Mouse (Mus musculus): ENCODE results near the gene Rfng. TPM values are rescaled to one million over a fixed set of nuclear protein-coding genes. Genes with fewer than 3 reads are reported as not detected.

Rfng gene
- polyA plus RNA-seq, 1 experiment from 2014 or later: 23.2 TPM

DNA sequence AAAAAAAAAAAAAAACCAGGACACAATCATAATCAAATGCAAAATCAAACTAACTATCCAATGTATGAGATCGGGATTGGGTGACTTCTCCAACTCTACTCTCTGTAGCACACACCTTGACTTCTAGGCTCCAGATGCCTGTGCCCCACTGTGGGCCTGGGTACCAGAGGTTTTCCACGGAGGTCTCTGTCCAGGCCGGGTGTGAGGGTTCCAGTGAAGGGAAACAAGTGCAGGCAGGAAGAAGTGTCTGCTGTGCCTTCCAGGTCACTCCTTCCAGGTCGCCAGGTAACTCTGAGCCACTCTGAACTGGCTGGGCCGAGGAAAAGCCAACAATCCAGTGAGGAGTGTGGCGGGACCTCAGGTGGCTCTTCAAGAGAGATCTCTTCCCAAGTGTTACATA, 47.6 kb downstream of the Rfng start:
- ATAC-seq (ENCODE audit: insufficient number of reproducible peaks, low FRiP score): no peak
- peaks cover 12% of the 10 kb centered on the region for H3K27me3 ChIP-seq (replicated peaks)
- H3K9me3 ChIP-seq (replicated peaks): no peaks in the 10 kb centered on the region
- H3K4me1 ChIP-seq (replicated peaks): peaks cover 8% of the 10 kb centered on the region; the same call in 1 of the 2 replicates
- no peak overlapping the region for H3K4me2 ChIP-seq
- H3K4me3 ChIP-seq: no peak overlapping the region
- H3K36me3 ChIP-seq: no peaks in the 10 kb centered on the region
- WGBS: 68% methylated on average over 6 of the region's 6 CpGs
- no peak overlapping the region for H3K9ac ChIP-seq
- H3K27ac ChIP-seq (ENCODE audit: poor library complexity, severe bottlenecking): no peak overlapping the region

GRCm38 (mm10) chr11:120733521-120733920, 50.5 kb downstream of the Rfng start:
- Histone ChIP-seq H3K4me2 (no peak overlapping the region), H3K27me3 (replicated peaks) (peaks cover 34% of the 10 kb centered on the region), H3K9me3 (replicated peaks) (no peaks in the 10 kb centered on the region), H3K4me3 (no peak overlapping the region), H3K27ac (ENCODE audit: poor library complexity, severe bottlenecking) (no peak overlapping the region), H3K9ac (no peak overlapping the region), H3K4me1 (replicated peaks) (peaks cover 12% of the 10 kb centered on the region; the same call in 1 of the 2 replicates), H3K36me3 (no peaks in the 10 kb centered on the region)
- 52% methylated on average over 6 of the region's 6 CpGs for WGBS
- no peak for ATAC-seq (ENCODE audit: insufficient number of reproducible peaks, low FRiP score)

- Histone ChIP-seq H3K36me3 (no peaks in the 10 kb centered on the region), H3K4me2 (no peak within 1 kb of the TSS), H3K9me3 (replicated peaks) (no peaks in the 10 kb centered on the region), H3K4me1 (replicated peaks) (peaks cover 12% of the 10 kb centered on the region; the same call in 1 of the 2 replicates), H3K27me3 (replicated peaks) (peaks cover 39% of the 10 kb centered on the region), H3K9ac (no peak within 1 kb of the TSS), H3K27ac (ENCODE audit: poor library complexity, severe bottlenecking) (no peak within 1 kb of the TSS), H3K4me3 (no peak within 1 kb of the TSS)
- no peak for ATAC-seq (ENCODE audit: insufficient number of reproducible peaks, low FRiP score)
- WGBS: 62% methylated on average over 12 of the region's 12 CpGs
Observed at GRCm38 (mm10) chr11:120731858-120732680, 51.9 kb downstream of the Rfng start, which contains the start of gene Cbr2. TSS of gene Cbr2 (minus strand) at chr11:120732114.

- ATAC-seq (ENCODE audit: insufficient number of reproducible peaks, low FRiP score): no peak
- Histone ChIP-seq H3K9ac (no peak overlapping the region), H3K4me1 (replicated peaks) (peaks cover 18% of the 10 kb centered on the region), H3K27me3 (replicated peaks) (peaks cover 39% of the 10 kb centered on the region), H3K4me3 (no peak overlapping the region), H3K27ac (ENCODE audit: poor library complexity, severe bottlenecking) (no peak overlapping the region), H3K36me3 (no peaks in the 10 kb centered on the region), H3K9me3 (replicated peaks) (no peaks in the 10 kb centered on the region), H3K4me2 (no peak overlapping the region)
- 82% methylated on average over 1 of the region's 1 CpGs for WGBS
Observed at GRCm38 (mm10) chr11:120731395-120731794, 52.6 kb downstream of the Rfng start.

Other genes with a start within 250 kb of the Rfng start
- 126 and 130 TPM in 2 replicates for gene Mcrip1, start 234.5 kb downstream of the Rfng start, polyA plus RNA-seq (2016; fragmentation: Nextera tagmentation; extraction: Ambion mirVana)
- not detected in 2 replicates for gene Ppp1r27, start 233.1 kb downstream of the Rfng start, polyA plus RNA-seq (2016; fragmentation: Nextera tagmentation; extraction: Ambion mirVana)
- 478 and 480 TPM in 2 replicates for gene P4hb, start 211.0 kb downstream of the Rfng start, polyA plus RNA-seq (2016; fragmentation: Nextera tagmentation; extraction: Ambion mirVana)
- 422 and 442 TPM in 2 replicates for gene Arhgdia, start 202.6 kb downstream of the Rfng start, polyA plus RNA-seq (2016; fragmentation: Nextera tagmentation; extraction: Ambion mirVana)
- 356 and 361 TPM in 2 replicates for gene Alyref, start 185.8 kb downstream of the Rfng start, polyA plus RNA-seq (2016; fragmentation: Nextera tagmentation; extraction: Ambion mirVana)
- 174 and 175 TPM in 2 replicates for gene Anapc11, start 185.8 kb downstream of the Rfng start, polyA plus RNA-seq (2016; fragmentation: Nextera tagmentation; extraction: Ambion mirVana)
- 13.6 and 20.3 TPM in 2 replicates for gene Npb, start 175.7 kb downstream of the Rfng start, polyA plus RNA-seq (2016; fragmentation: Nextera tagmentation; extraction: Ambion mirVana)
- gene Pcyt2, start 166.3 kb downstream of the Rfng start, polyA plus RNA-seq (2016; fragmentation: Nextera tagmentation; extraction: Ambion mirVana): 82.1 and 82.9 TPM in 2 replicates
- gene Sirt7, start 159.0 kb downstream of the Rfng start, polyA plus RNA-seq (2016; fragmentation: Nextera tagmentation; extraction: Ambion mirVana): 20.1 and 20.4 TPM in 2 replicates
- 27.9 and 31.5 TPM in 2 replicates for gene Mafg, start 150.6 kb downstream of the Rfng start, polyA plus RNA-seq (2016; fragmentation: Nextera tagmentation; extraction: Ambion mirVana)
- 23.1 and 23.9 TPM in 2 replicates for gene Pycr1, start 140.4 kb downstream of the Rfng start, polyA plus RNA-seq (2016; fragmentation: Nextera tagmentation; extraction: Ambion mirVana)
- 9.8 and 10.9 TPM in 2 replicates for gene Myadml2, start 136.0 kb downstream of the Rfng start, polyA plus RNA-seq (2016; fragmentation: Nextera tagmentation; extraction: Ambion mirVana)
- gene Notum, start 123.0 kb downstream of the Rfng start, polyA plus RNA-seq (2016; fragmentation: Nextera tagmentation; extraction: Ambion mirVana): 4.7 and 5.2 TPM in 2 replicates
- gene Aspscr1, start 111.2 kb downstream of the Rfng start, polyA plus RNA-seq (2016; fragmentation: Nextera tagmentation; extraction: Ambion mirVana): 103 and 114 TPM in 2 replicates
- gene Cenpx, start 70.5 kb downstream of the Rfng start, polyA plus RNA-seq (2016; fragmentation: Nextera tagmentation; extraction: Ambion mirVana): 117 and 119 TPM in 2 replicates
- 35.2 and 37.0 TPM in 2 replicates for gene Lrrc45, start 70.3 kb downstream of the Rfng start, polyA plus RNA-seq (2016; fragmentation: Nextera tagmentation; extraction: Ambion mirVana)
- 7.6 and 8.4 TPM in 2 replicates for gene Rac3, start 62.7 kb downstream of the Rfng start, polyA plus RNA-seq (2016; fragmentation: Nextera tagmentation; extraction: Ambion mirVana)
- 4.3 and 5.4 TPM in 2 replicates for gene Dcxr, start 56.9 kb downstream of the Rfng start, polyA plus RNA-seq (2016; fragmentation: Nextera tagmentation; extraction: Ambion mirVana)
- gene Cbr2, start 52.1 kb downstream of the Rfng start, polyA plus RNA-seq (2016; fragmentation: Nextera tagmentation; extraction: Ambion mirVana): 1.1 and 1.9 TPM in 2 replicates
- 3.5 and 5.3 TPM in 2 replicates for gene Hmga1b, start 21.4 kb downstream of the Rfng start, polyA plus RNA-seq (2016; fragmentation: Nextera tagmentation; extraction: Ambion mirVana)
- gene Gps1, start 65 bp upstream of the Rfng start, polyA plus RNA-seq (2016; fragmentation: Nextera tagmentation; extraction: Ambion mirVana): 139 and 140 TPM in 2 replicates
- 48.0 and 48.3 TPM in 2 replicates for gene Dus1l, start 12.2 kb upstream of the Rfng start, polyA plus RNA-seq (2016; fragmentation: Nextera tagmentation; extraction: Ambion mirVana)
- gene Fasn, start 40.3 kb upstream of the Rfng start, polyA plus RNA-seq (2016; fragmentation: Nextera tagmentation; extraction: Ambion mirVana): 45.1 and 47.5 TPM in 2 replicates
- gene Ccdc57, start 148.7 kb upstream of the Rfng start, polyA plus RNA-seq (2016; fragmentation: Nextera tagmentation; extraction: Ambion mirVana): 4.7 and 4.9 TPM in 2 replicates
- gene Slc16a3, start 164.3 kb upstream of the Rfng start, polyA plus RNA-seq (2016; fragmentation: Nextera tagmentation; extraction: Ambion mirVana): 289 and 290 TPM in 2 replicates
- 94.7 and 95.4 TPM in 2 replicates for gene Csnk1d, start 207.1 kb upstream of the Rfng start, polyA plus RNA-seq (2016; fragmentation: Nextera tagmentation; extraction: Ambion mirVana)